Mouse (Mus musculus) monocyte, adult 5-6 weeks (primary cell): ENCODE measurements around the gene Olfr461. TPM values are rescaled to one million over a fixed set of nuclear protein-coding genes. Genes with fewer than 3 reads are reported as not detected.
A peak's percentile ranks its signal among the peaks of the same experiment; 100 is the strongest.
"Not testable (repeated sequence)": the region's sequence is repeated elsewhere in the genome, so short reads cannot be mapped to it uniquely, and the experiment has no call there.

Source experiments
- ATAC-seq: fragments of 153-309, 156-312 bp; replicated peaks from 2 replicates; pipeline ENCODE4 v1.8.0; 2017; ENCODE audit warnings: mild to moderate bottlenecking; ENCODE audit not compliant: low TSS enrichment, insufficient number of reproducible peaks, severe bottlenecking, poor library complexity, low FRiP score
- total RNA-seq: library from RNA; stranded (forward); fragments of 200-1000, 200-491, 200-594 nt; gene quantifications from 3 replicates; pipeline ENCODE4 v1.2.3, GENCODE M21; 2017

The Olfr461 gene
- total RNA-seq = not detected in 3 replicates

GRCm38 (mm10) chr6:40554950-40555349 lies at the start of gene Olfr461:
TSS of gene Olfr461 (minus strand) at chr6:40555050.
- no peak for ATAC-seq

- not testable (repeated sequence) for ATAC-seq
These were observed 43.7 kb upstream of the Olfr461 start for GRCm38 (mm10) chr6:40598546-40598945.

DNA sequence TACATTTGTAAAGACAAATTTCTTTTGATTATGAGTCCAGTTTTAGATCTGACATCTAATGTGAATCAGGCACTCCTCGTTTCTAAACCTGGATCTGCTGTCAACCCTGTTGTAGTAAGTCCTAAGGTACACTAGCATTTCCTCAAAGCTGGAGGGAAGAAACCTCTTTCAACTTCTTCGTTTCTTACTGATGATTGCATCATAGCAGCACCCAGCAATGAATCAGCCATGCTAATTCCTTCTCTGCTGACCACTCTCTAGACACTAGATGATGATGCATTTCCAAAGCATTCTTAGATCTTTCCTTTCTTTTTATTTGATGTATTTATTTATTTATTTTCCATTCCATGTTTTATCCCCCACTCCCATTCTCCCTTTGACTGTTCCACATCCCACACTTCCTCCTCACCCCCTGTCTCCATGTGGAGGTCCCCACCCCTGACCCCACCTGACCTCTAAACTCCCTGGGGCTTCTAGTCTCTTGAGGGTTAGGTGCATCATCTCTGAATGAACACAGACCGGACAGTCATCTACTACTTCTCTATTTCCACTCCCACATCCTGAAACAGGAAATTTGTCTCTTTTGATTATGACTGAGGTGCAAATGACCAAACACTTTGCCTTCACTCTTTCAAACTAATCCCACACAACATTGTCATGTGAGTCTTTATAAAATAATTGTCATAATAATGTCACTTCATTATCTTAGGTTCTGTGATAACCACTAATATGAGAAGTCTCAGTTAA lies 40.1 kb upstream of the Olfr461 start:
- peak; percentile 75 for ATAC-seq

DNA sequence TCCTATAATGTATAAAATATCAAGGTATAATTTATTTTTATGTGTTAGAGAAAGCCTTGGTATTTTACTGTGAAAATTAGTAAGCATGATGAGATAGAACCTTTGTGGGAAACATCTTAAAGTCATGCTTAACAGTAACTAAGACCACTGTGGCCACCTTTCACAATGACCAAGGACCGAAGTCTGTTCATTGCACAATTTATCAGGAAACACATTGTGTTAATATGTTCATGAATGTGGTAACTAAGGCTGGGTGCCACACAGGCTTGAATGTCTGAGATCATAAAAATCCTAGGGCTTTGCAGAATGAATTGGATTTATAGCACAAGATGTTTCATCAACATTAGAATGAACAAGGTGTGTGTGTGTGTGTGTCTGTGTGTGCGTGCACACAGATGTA lies 33.5 kb upstream of the Olfr461 start:
- ATAC-seq = no peak

- no peak for ATAC-seq
These were observed 30.8 kb upstream of the Olfr461 start, which contains the start of gene Clec5a for GRCm38 (mm10) chr6:40585645-40586044. TSS of gene Clec5a (minus strand) at chr6:40585821.

DNA sequence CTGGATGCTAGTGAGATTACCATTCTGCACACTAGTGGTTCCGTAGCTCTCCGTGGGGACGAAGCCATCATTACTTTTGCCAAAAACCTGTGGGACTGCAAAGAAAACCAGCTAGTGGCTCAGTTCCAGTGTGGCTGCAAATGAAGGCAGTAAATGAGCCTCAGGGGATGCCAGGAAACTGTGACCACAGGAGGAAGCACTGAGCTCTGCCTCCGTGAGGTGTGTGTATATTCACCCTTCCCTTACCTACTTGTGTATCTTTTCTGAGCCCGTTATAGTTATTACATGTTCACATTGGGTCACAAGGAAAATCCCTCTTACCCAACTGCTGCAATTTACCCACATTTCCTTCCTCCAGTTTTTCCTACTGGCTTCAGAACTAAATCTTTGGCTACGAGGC lies 29.5 kb upstream of the Olfr461 start:
- ATAC-seq = no peak

DNA sequence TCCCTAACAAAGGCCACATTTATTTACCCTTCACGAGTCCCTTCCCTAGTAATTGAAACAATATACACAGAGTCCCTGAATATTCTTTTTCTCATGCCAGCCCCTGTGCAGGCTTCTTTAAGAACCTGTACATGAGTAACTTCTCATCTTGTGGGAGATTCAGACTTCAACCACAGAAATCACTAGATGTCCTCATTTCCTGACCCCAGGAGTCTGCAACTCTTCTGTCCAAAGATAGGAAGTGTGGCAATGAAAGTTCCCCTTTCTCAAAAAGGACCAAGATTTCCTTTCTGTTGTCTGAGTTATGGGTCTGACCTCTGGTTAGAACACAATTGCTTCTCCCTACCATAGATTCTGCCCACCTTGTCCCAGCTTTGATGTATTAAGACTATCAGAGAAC lies 21.5 kb upstream of the Olfr461 start:
- peak; percentile 81 for ATAC-seq

DNA sequence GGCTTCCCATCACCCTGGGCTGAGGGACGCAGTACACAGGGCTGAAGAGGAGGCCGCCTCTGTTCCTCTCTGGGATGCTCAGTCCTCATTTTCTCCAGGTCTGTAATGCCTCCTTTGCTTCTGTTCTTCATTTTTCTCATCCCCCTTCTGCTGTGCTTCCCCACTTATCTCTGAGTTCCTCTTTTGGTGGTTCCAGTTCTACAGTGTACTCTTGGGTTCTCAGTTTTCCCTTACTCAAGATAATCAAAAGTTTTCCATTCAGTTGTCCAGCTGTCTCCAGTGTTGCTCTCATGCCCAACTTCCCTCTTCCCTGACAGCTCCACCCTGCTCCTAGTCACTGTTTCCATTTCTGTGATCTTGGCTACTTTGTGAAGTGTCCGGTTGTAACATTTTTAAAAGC lies 18.8 kb upstream of the Olfr461 start:
- ATAC-seq = peak; percentile 52; the same call in 1 of the 2 replicates

GRCm38 (mm10) chr6:40569187-40569586 lies 14.3 kb upstream of the Olfr461 start, which contains the start of gene Olfr460:
TSS of gene Olfr460 (plus strand) at chr6:40569487.
- no peak for ATAC-seq

DNA sequence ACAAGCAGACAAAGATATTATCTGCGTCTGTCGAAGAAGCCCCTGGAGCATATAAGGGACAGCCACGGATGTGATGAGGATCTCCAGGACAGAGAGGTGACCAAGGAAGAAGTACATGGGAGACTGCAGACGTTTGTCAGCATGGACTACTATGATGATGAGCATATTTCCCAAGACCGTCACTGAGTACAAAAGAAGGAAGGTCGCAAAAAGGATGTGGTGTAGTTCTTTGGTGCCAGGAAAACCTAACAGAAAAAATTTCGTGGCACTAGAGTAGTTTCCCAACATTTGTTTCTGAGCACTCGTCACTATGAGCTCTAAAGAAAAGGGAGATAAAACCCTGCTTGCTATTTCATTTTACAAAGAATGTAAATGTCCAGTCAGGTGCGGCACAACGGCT lies 10.2 kb downstream of the Olfr461 start:
- ATAC-seq = no peak

- no peak for ATAC-seq
These were observed 35.4 kb downstream of the Olfr461 start, which contains the start of gene Prss37 for GRCm38 (mm10) chr6:40519408-40519807. TSS of gene Prss37 (minus strand) at chr6:40519508.

GRCm38 (mm10) chr6:40493229-40493628 lies 61.6 kb downstream of the Olfr461 start, which contains the start of gene Tas2r108:
TSS of gene Tas2r108 (plus strand) at chr6:40493529.
- no peak for ATAC-seq

Other genes starting within 250 kb of the Olfr461 start
- gene Agk, start 229.9 kb downstream of the Olfr461 start, total RNA-seq = 12.5 to 16.8 TPM (median 12.7 TPM) in 3 replicates
- gene E330009J07Rik, start 118.9 kb downstream of the Olfr461 start, total RNA-seq = 6.1 to 9.0 TPM (median 8.2 TPM) in 3 replicates
- 0.19 TPM in 1 of 3 replicates, not detected in the others for gene Wee2, start 116.0 kb downstream of the Olfr461 start, total RNA-seq
- 42.9 to 67.8 TPM (median 47.2 TPM) in 3 replicates for gene Ssbp1, start 83.7 kb downstream of the Olfr461 start, total RNA-seq
- gene Tas2r137, start 63.8 kb downstream of the Olfr461 start, total RNA-seq = not detected in 3 replicates
- not detected in 3 replicates for gene Tas2r108, start 61.5 kb downstream of the Olfr461 start, total RNA-seq
- gene Prss37, start 35.5 kb downstream of the Olfr461 start, total RNA-seq = not detected in 3 replicates
- 0.57 TPM in 1 of 3 replicates, not detected in the others for gene Olfr460, start 14.4 kb upstream of the Olfr461 start, total RNA-seq
- gene Clec5a, start 30.8 kb upstream of the Olfr461 start, total RNA-seq = 0.19 to 1.5 TPM (median 0.67 TPM) in 3 replicates
- gene Tas2r138, start 58.3 kb upstream of the Olfr461 start, total RNA-seq = not detected in 3 replicates
- not detected in 3 replicates for gene Mgam, start 73.8 kb upstream of the Olfr461 start, total RNA-seq